Mouse (Mus musculus): ENCODE measurements around the gene Dmrt3.

GRCm38 (mm10) chr19:25610411-25611111, 460 bp downstream of the Dmrt3 start:
- no peak for TF ChIP-seq CTCF (IDR thresholded peaks at IDR 0.05; ENCODE audit: borderline replicate concordance, insufficient read depth, low read length)
- TF ChIP-seq POLR2A (IDR thresholded peaks at IDR 0.05; ENCODE audit: low read depth, low read length) = no peak
